Mouse (Mus musculus) bone marrow macrophage, adult 2 months (primary cell): Measurements from ENCODE around the gene Mettl14.

Experiments used
- CTCF ChIP-seq: IDR thresholded peaks from 2 replicates; pipeline ENCODE4 v1.5.1; 2012; ENCODE audit warnings: low read depth, mild to moderate bottlenecking, low read length, moderate library complexity
- POLR2A ChIP-seq: IDR thresholded peaks from 2 replicates; pipeline ENCODE4 v1.6.1; 2012; ENCODE audit warnings: mild to moderate bottlenecking, low read depth, low read length, borderline replicate concordance

GRCm38 (mm10) chr3:123335480-123335879, 50.4 kb downstream of the Mettl14 start:
- TF ChIP-seq CTCF (no peak), POLR2A (no peak)
